Mouse (Mus musculus): Measurements from ENCODE around the gene Camk2b. TPM values are rescaled to one million over a fixed set of nuclear protein-coding genes. Genes with fewer than 3 reads are reported as not detected.

Camk2b gene
- polyA plus RNA-seq, 1 experiment from 2014 or later: 0.74 TPM

GRCm38 (mm10) chr11:6067160-6067559 is 998 bp upstream of the Camk2b start:
- no peaks in the 10 kb centered on the region for H3K9me3 ChIP-seq
- no peak overlapping the region for H3K4me3 ChIP-seq (replicated peaks)
- H3K9ac ChIP-seq (replicated peaks): no peak overlapping the region
- peaks cover 25% of the 10 kb centered on the region for H3K4me1 ChIP-seq (replicated peaks)
- 39% methylated on average over 9 of the region's 9 CpGs for WGBS
- no peaks in the 10 kb centered on the region for H3K36me3 ChIP-seq
- no peak for ATAC-seq (ENCODE audit: insufficient number of reproducible peaks, insufficient read depth, low FRiP score, low TSS enrichment, low read depth)
- H3K27me3 ChIP-seq: peaks cover 98% of the 10 kb centered on the region
- H3K27ac ChIP-seq: no peak overlapping the region
- H3K4me2 ChIP-seq: no peak overlapping the region

DNA sequence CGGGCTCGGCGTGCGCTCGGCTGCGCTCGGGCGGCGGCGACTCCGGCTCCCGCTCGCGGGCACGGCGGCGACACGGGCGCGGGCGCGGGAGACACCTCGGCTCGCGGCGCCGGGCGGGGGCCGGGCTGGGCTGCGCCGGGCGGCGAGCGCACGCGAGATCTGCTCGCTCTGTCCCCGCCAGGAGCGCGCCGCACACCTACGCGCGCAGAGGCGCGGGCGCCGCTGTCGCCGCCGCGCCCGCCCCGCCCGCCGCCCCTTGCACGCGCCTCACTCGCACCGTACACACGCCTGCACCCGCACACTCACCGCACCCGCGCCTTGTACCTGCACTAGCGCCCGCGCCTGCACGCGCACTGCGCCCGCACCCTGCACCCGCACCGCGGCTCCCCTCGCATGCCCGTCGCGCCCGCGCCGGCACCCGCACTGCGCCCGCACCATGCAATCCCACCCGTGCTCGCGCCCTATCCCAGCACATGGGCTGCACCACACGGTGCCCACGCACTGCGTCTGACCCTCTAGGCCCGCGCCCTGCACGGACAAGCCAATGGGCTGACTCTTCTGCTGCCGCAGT is 526 bp downstream of the Camk2b start:
- Histone ChIP-seq H3K4me1 (replicated peaks) (peaks cover 25% of the 10 kb centered on the region), H3K27me3 (peaks cover 98% of the 10 kb centered on the region), H3K9me3 (no peaks in the 10 kb centered on the region), H3K9ac (replicated peaks) (peak overlapping the region; percentile 48), H3K4me3 (replicated peaks) (peak overlapping the region; percentile 57), H3K27ac (no peak overlapping the region), H3K36me3 (no peaks in the 10 kb centered on the region), H3K4me2 (peak overlapping the region; percentile 92)
- no peak for ATAC-seq (ENCODE audit: insufficient number of reproducible peaks, insufficient read depth, low FRiP score, low TSS enrichment, low read depth)
- under 1% methylated on average over 90 of the region's 95 CpGs for WGBS

- Histone ChIP-seq H3K4me3 (replicated peaks) (peak overlapping the region; percentile 57), H3K4me2 (peak overlapping the region; percentile 92), H3K36me3 (no peaks in the 10 kb centered on the region), H3K9me3 (no peaks in the 10 kb centered on the region), H3K27ac (no peak overlapping the region), H3K4me1 (replicated peaks) (peaks cover 25% of the 10 kb centered on the region), H3K27me3 (peaks cover 98% of the 10 kb centered on the region), H3K9ac (replicated peaks) (peak overlapping the region; percentile 48)
- ATAC-seq (ENCODE audit: insufficient number of reproducible peaks, insufficient read depth, low FRiP score, low TSS enrichment, low read depth): no peak
- under 1% methylated on average over 52 of the region's 55 CpGs for WGBS
Measured at GRCm38 (mm10) chr11:6065046-6065521, 1.1 kb downstream of the Camk2b start.

DNA sequence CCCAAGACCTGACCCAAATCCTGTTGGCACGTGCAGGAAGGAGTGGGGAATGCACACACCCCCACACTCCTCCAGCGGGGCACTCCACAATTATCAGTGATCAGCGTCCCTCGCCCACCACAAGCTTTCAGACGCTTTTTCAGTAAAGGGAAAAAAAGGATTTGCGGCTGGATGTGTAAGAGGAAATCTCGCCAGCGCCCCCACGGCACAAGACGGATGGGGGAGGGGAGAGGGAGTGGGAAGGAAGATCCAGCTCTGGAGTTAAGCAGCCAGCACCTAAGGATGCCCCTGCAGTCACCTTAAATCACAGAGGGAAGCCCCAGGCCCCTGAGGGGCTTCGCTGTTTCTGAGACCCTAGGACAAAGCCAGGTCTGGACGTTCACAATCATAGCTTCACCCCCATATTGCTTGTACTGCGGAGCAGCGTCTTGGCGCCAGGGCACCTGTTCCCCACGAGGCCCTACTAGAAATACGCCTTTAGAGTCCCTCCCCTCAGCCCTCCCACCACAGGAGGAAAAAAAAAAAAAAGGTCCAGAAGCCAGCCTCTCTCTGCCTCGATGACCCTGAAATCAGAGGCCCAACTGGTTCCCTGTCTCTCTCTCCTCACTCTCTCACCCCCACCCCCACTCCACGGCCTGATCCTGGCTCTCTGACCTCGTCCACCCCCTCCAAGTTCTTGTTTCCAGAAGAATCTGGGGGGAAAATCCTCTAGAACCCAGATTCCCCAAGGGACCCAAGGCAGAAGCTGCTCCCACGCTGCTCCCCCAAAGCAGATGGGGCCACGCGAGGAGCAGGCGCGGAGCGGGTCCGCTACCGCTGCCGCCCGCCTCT is 1.7 kb downstream of the Camk2b start:
- Histone ChIP-seq H3K4me3 (replicated peaks) (peak overlapping the region; percentile 57), H3K36me3 (no peaks in the 10 kb centered on the region), H3K27me3 (peaks cover 93% of the 10 kb centered on the region), H3K9me3 (no peaks in the 10 kb centered on the region), H3K9ac (replicated peaks) (peak overlapping the region; percentile 48; the same call in 1 of the 2 replicates), H3K27ac (no peak overlapping the region), H3K4me1 (replicated peaks) (peaks cover 25% of the 10 kb centered on the region), H3K4me2 (peak overlapping the region; percentile 92)
- no peak for ATAC-seq (ENCODE audit: insufficient number of reproducible peaks, insufficient read depth, low FRiP score, low TSS enrichment, low read depth)
- 8% methylated on average over 30 of the region's 30 CpGs for WGBS

GRCm38 (mm10) chr11:6063501-6064214 is 2.5 kb downstream of the Camk2b start:
- no peak overlapping the region for H3K4me3 ChIP-seq (replicated peaks)
- H3K9me3 ChIP-seq: no peaks in the 10 kb centered on the region
- H3K36me3 ChIP-seq: no peaks in the 10 kb centered on the region
- 0 out of 2 replicates have a peak overlapping the region, but pooled peaks have one; percentile 1 for H3K4me2 ChIP-seq
- H3K27ac ChIP-seq: no peak overlapping the region
- H3K9ac ChIP-seq (replicated peaks): no peak overlapping the region
- 0 out of 2 replicates have a peak, but pooled peaks have one; percentile 12 for ATAC-seq (ENCODE audit: insufficient number of reproducible peaks, insufficient read depth, low FRiP score, low TSS enrichment, low read depth)
- H3K27me3 ChIP-seq: peaks cover 85% of the 10 kb centered on the region
- H3K4me1 ChIP-seq (replicated peaks): peaks cover 25% of the 10 kb centered on the region
- 39% methylated on average over 17 of the region's 17 CpGs for WGBS

- Histone ChIP-seq H3K4me2 (no peak overlapping the region), H3K36me3 (no peaks in the 10 kb centered on the region), H3K4me3 (replicated peaks) (no peak overlapping the region), H3K27ac (no peak overlapping the region), H3K4me1 (replicated peaks) (peaks cover 20% of the 10 kb centered on the region), H3K9ac (replicated peaks) (no peak overlapping the region), H3K27me3 (peaks cover 79% of the 10 kb centered on the region), H3K9me3 (no peaks in the 10 kb centered on the region)
- 85% methylated on average over 7 of the region's 7 CpGs for WGBS
- ATAC-seq (ENCODE audit: insufficient number of reproducible peaks, insufficient read depth, low FRiP score, low TSS enrichment, low read depth): no peak
Measured at GRCm38 (mm10) chr11:6063065-6063464, 3.1 kb downstream of the Camk2b start.

- H3K4me1 ChIP-seq (replicated peaks): peaks cover 19% of the 10 kb centered on the region
- no peak overlapping the region for H3K27ac ChIP-seq
- H3K4me2 ChIP-seq: no peak overlapping the region
- H3K9ac ChIP-seq (replicated peaks): no peak overlapping the region
- no peak overlapping the region for H3K4me3 ChIP-seq (replicated peaks)
- 89% methylated on average over 11 of the region's 11 CpGs for WGBS
- peaks cover 72% of the 10 kb centered on the region for H3K27me3 ChIP-seq
- H3K36me3 ChIP-seq: no peaks in the 10 kb centered on the region
- no peak for ATAC-seq (ENCODE audit: insufficient number of reproducible peaks, insufficient read depth, low FRiP score, low TSS enrichment, low read depth)
- no peaks in the 10 kb centered on the region for H3K9me3 ChIP-seq
Measured at GRCm38 (mm10) chr11:6062329-6062728, 3.8 kb downstream of the Camk2b start.

DNA sequence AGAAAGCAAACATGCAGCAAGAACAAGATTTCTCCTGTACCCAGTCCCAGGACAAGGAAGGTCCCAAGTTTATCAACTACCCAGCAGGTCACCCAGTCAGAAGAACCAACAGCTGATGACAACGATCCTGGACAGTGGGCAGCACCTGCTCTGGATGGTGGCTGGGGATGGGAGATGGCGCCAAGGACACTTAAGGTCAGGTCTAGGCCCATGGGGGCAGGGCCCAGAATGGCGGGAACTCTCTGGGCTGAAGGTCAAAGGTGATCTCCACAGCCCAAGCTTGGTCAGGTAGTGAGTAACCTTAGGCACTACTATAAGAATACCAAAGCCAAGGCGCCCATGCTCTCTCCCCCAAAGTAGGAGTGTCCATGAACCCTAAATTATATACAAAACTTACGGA is 4.3 kb downstream of the Camk2b start:
- H3K27me3 ChIP-seq: peaks cover 68% of the 10 kb centered on the region
- H3K9ac ChIP-seq (replicated peaks): no peak overlapping the region
- no peak overlapping the region for H3K27ac ChIP-seq
- no peaks in the 10 kb centered on the region for H3K36me3 ChIP-seq
- H3K4me1 ChIP-seq (replicated peaks): peaks cover 19% of the 10 kb centered on the region
- H3K4me2 ChIP-seq: no peak overlapping the region
- 84% methylated on average over 5 of the region's 5 CpGs for WGBS
- no peaks in the 10 kb centered on the region for H3K9me3 ChIP-seq
- no peak overlapping the region for H3K4me3 ChIP-seq (replicated peaks)
- ATAC-seq (ENCODE audit: insufficient number of reproducible peaks, insufficient read depth, low FRiP score, low TSS enrichment, low read depth): no peak

- Histone ChIP-seq H3K27me3 (peaks cover 48% of the 10 kb centered on the region), H3K27ac (no peak overlapping the region), H3K9me3 (no peaks in the 10 kb centered on the region), H3K36me3 (no peaks in the 10 kb centered on the region), H3K9ac (replicated peaks) (no peak overlapping the region), H3K4me2 (no peak overlapping the region), H3K4me3 (replicated peaks) (no peak overlapping the region), H3K4me1 (replicated peaks) (peaks cover 3% of the 10 kb centered on the region; the same call in 1 of the 2 replicates)
- no peak for ATAC-seq (ENCODE audit: insufficient number of reproducible peaks, insufficient read depth, low FRiP score, low TSS enrichment, low read depth)
- 90% methylated on average over 10 of the region's 10 CpGs for WGBS
Measured at GRCm38 (mm10) chr11:6059162-6059561, 7.0 kb downstream of the Camk2b start.

DNA sequence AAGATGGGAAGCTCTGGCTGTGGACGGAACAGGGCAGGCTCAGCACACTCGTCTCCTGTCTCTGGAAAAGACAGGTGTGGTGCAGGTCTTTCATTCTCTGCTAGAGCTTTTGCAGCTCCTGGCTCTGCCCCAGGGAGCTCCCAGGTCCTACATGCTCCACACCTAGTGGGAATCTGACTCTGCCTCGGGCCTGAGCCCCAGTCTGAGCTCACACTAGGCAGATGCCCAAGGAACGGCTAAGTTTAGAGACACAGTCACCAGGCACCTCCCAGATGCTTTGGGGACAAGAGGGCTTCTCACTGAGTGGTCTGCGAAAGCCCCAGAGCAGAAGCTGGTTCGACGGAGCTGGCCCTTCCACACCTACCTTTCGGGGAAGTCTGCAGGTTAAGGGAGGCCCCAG is 12.8 kb downstream of the Camk2b start:
- peaks cover 15% of the 10 kb centered on the region; the same call in 1 of the 2 replicates for H3K27me3 ChIP-seq

GRCm38 (mm10) chr11:6050066-6050560 is 16.0 kb downstream of the Camk2b start:
- peaks cover 7% of the 10 kb centered on the region; the same call in 1 of the 2 replicates for H3K27me3 ChIP-seq
- no peaks in the 10 kb centered on the region for H3K36me3 ChIP-seq
- H3K4me2 ChIP-seq: no peak overlapping the region
- no peaks in the 10 kb centered on the region for H3K9me3 ChIP-seq
- no peak overlapping the region for H3K27ac ChIP-seq
- H3K4me1 ChIP-seq (replicated peaks): no peaks in the 10 kb centered on the region
- 78% methylated on average over 4 of the region's 4 CpGs for WGBS
- no peak overlapping the region for H3K9ac ChIP-seq (replicated peaks)
- H3K4me3 ChIP-seq (replicated peaks): no peak overlapping the region
- ATAC-seq (ENCODE audit: insufficient number of reproducible peaks, insufficient read depth, low FRiP score, low TSS enrichment, low read depth): no peak

More for the DNA sequence above, 12.8 kb downstream of the Camk2b start:
- no peak overlapping the region for H3K4me2 ChIP-seq
- no peaks in the 10 kb centered on the region for H3K36me3 ChIP-seq
- no peaks in the 10 kb centered on the region for H3K4me1 ChIP-seq (replicated peaks)
- no peak overlapping the region for H3K27ac ChIP-seq
- H3K4me3 ChIP-seq (replicated peaks): no peak overlapping the region
- WGBS: 83% methylated on average over 8 of the region's 8 CpGs
- H3K9ac ChIP-seq (replicated peaks): no peak overlapping the region
- ATAC-seq (ENCODE audit: insufficient number of reproducible peaks, insufficient read depth, low FRiP score, low TSS enrichment, low read depth): no peak
- H3K9me3 ChIP-seq: no peaks in the 10 kb centered on the region

Data from limb, embryonic 12.5 days (tissue).